Mouse (Mus musculus): ENCODE data around the gene Fibcd1. TPM values are rescaled to one million over a fixed set of nuclear protein-coding genes. Genes with fewer than 3 reads are reported as not detected.

The Fibcd1 gene
- total RNA-seq, 2 experiments from 2014 or later: 0.07 TPM; not detected in 1

GRCm38 (mm10) chr2:31811086-31811958, 34.5 kb downstream of the Fibcd1 start:
- DNase-seq: no peak

DNA sequence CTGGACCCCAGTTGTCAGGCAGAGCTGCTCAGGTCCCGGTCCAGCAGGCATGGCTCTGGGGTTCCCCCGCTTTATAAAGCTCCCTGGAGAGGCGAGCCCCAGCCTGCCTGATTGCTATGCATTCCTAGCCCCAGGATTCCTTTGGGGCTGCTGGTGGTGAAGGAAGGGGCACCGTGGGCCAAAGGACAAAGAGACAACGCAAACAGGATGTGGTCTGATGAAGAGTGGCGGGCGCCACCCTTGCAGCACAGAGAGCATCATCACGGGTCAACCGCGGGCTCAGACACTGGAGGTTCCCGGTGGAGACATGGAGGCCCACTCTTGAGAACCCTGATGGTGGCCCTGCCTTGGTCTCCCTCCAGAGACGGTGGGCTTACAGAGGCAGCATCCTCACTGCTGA, 35.4 kb downstream of the Fibcd1 start, which contains the start of gene Qrfp:
Gene Qrfp, minus strand, starts transcription at position 137 of the 400 bp plus-strand sequence.
- no peak for DNase-seq

GRCm38 (mm10) chr2:31809358-31809740, 36.5 kb downstream of the Fibcd1 start:
- no peak for DNase-seq

DNA sequence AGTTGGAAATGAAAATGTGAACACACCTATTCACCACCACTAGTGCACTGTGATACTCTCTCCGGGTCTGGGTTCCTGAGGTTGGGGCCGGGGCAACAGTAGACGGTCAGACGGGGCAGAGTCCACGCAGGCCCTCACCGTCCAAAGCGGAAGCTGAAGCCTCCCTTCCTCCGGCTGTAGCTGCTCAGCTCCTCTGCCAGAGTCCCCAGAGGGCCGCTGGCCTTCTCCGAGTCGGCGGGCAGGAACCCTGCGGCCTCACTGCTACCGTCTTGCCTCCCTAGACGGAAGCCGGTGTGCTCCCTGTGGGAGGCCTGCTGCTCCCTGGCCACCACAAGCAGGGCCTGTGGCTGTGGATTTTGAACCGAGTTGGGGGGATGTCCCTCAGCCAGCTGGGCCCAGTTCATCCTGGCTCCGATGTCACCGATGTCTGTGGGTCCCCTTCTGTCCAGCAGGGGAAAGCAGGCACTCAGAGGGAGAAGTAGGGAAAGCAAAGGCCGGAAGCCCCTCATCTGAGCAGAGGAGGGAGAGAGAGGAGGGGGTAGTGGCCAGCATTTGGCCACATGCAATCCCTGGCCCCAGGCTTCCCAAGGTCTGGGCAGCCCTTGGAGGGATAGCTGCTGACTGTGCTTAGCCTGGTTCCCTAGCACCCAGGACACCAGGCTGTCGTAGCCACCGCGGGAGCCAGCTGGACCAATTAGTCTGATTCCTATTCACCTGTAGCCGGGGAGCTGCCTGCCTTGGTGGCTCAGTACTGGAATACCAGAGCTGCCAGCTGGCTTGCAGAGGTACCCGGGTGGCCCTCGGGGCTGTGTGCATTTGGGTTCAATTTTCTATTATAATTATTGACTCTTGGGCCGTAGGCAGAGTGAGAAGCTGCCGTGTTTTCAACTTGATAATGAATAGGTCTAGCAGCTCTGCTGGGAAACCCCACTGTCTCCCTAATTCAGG, 37.1 kb downstream of the Fibcd1 start:
- no peak for DNase-seq

GRCm38 (mm10) chr2:31806639-31807382, 39.0 kb downstream of the Fibcd1 start:
- DNase-seq: no peak

DNA sequence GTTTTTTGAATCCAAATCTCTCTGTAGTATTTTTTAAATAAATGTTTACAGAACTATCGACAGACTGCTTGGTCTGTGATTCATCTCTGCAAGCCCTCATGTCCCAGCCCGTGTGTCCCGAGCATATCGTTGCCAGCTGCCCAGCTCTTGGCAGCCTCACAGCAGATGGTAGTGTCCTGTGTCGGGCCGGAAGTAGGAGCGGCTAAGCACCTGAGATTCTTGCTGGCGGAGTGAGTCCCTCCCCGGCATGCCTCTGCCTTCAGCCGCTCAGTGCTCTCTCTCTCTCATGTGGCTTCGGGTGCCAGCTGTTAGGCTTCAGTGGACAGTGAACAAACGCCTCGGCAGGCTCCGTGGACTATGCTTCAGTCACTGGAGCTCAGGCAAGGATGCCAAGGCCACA, 42.3 kb downstream of the Fibcd1 start:
- DNase-seq: no peak

DNA sequence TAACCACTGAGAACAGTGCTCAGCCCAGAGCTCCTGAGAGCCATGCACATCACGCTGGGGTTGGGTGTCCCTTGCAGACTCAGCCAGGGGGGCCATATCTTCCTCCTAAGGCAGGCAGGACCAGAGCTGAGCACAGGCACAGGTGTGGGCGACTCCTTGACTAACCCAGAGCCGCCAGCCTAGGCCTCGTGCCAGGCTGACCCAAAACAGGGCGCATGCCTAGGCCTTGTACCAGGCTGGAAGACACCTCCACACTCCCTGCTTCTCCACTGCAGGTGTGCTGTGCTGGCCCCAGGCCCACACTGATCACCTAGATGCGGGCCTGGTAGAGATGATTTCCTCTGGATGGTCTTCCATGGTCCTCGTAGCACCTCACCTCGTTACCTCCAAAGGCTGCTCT, 43.0 kb downstream of the Fibcd1 start:
- DNase-seq: no peak

GRCm38 (mm10) chr2:31801416-31801815, 44.4 kb downstream of the Fibcd1 start:
- DNase-seq: no peak

- DNase-seq: no peak
Observed at GRCm38 (mm10) chr2:31796943-31797342, 48.9 kb downstream of the Fibcd1 start.

DNA sequence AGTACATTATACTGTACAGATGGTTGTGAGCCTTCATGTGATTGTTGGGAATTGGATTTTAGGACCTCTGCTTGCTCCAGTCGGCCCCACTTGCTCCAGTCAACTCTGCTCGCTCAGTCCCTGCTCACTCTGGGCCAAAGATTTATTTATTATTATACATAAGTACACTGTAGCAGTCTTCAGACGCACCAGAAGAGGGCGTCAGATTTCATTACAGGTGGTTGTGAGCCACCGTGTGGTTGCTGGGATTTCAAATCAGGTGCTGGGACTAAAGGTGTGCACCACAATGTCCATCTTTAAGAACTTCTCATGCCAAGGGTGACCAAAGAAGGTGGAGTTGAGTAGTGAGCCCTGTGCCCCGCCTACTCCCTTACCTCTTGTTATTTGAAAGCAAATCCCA, 53.2 kb downstream of the Fibcd1 start:
- no peak for DNase-seq

DNA sequence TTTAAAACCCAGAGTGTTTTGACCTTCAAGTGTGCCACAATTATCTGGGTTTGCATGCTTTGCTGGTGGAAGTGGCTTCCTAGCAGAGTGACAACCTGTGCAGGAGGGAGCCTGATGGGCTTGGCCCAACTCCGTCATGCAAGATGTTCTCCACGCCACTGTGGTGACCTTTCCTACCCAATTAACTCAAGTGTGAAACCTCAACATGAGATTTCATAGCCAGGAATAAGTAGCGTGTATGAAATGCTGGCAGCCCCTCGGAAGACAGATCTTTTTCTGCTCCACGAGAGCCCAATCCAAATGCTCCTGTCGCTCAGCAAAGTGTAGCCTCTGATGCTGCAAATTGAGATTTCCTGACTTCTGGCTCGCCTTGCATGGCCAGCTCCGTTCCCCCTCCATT, 54.5 kb downstream of the Fibcd1 start:
- no peak for DNase-seq

DNA sequence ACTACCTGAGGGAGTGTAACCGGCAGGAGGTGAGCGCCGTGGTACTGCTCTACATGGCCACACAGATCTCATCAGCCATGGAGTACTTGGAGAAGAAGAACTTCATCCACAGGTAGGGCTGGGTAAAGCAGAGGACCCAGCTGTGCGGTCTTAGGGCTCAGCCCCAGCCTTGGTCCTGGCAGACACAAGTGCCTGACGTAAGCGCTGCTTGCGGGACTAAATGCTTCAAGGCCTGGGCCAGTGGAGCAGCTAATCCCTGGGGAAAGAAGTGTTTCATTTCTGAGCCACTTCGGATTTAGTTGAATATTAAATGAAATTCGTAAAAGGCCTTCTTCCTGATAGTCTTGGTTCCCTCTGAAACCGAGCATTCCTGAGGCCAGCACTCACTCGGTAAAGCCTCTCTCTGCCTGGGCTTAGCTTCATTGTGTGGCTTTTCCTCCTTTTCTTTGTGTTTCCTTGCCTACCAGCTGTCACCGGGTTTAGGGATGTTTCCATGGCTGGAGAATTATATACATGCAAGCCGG, 55.0 kb downstream of the Fibcd1 start:
- DNase-seq: no peak

DNA sequence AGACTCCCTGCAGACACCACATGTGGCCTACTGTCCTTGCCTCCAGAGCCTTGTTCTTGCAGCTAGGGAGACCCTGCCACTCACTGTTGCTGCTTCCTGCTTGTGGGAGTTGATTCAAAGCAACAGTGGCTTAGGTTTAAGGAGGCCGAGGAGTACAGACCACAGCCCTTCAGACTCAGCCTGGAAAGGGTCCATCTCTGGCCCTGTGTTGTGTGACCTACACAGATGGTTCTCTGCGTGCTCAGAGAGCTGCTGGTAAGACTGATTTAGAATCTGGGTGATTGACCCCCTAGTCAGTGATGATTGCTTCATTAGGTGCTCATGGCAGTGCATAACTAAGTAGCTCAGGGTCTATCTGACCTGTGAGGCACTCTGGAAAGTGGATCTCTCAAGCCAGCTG, 56.6 kb downstream of the Fibcd1 start:
- DNase-seq: no peak

- DNase-seq: no peak
Observed at GRCm38 (mm10) chr2:31788227-31788626, 57.6 kb downstream of the Fibcd1 start.

DNA sequence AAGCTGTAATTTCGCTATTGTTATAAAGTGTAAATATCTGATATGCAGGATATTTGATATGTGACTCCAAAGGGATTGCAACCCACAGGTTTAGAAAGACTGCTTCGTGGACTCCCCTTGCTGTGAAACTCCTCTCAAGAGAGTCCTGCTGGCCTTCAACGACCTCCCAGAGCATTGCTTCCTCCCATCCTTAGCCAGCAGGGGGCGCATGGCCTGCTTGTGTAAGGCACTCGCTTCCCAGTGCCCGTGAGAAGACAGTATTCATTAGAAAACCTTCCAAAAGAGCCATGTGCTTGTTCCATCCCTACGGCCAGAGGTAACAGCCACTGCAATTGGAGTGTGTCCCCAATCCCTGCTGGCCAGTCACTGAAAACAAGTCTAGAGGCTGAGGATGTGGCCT, 58.8 kb downstream of the Fibcd1 start:
- peak; percentile 81 to 87 for DNase-seq

GRCm38 (mm10) chr2:31785074-31785473, 60.7 kb downstream of the Fibcd1 start:
- DNase-seq: peak; percentile 69 to 78

- DNase-seq: no peak
Observed at GRCm38 (mm10) chr2:31782958-31783602, 62.7 kb downstream of the Fibcd1 start.

GRCm38 (mm10) chr2:31779258-31779657, 66.5 kb downstream of the Fibcd1 start:
- no peak for DNase-seq

GRCm38 (mm10) chr2:31776479-31776878, 69.3 kb downstream of the Fibcd1 start:
- no peak for DNase-seq

GRCm38 (mm10) chr2:31770781-31771441, 74.9 kb downstream of the Fibcd1 start:
- DNase-seq: peak; percentile 76 to 85

- DNase-seq: peak; percentile 70 to 84
Observed at GRCm38 (mm10) chr2:31769631-31770111, 76.1 kb downstream of the Fibcd1 start.

Measured in adrenal gland, postnatal 36 days (tissue).